Mouse (Mus musculus): ENCODE data around the gene Fbxo11. TPM values are rescaled to one million over a fixed set of nuclear protein-coding genes. Genes with fewer than 3 reads are reported as not detected.

Gene Fbxo11
- polyA plus RNA-seq, 1 experiment from 2014 or later, result 12.4 TPM

DNA sequence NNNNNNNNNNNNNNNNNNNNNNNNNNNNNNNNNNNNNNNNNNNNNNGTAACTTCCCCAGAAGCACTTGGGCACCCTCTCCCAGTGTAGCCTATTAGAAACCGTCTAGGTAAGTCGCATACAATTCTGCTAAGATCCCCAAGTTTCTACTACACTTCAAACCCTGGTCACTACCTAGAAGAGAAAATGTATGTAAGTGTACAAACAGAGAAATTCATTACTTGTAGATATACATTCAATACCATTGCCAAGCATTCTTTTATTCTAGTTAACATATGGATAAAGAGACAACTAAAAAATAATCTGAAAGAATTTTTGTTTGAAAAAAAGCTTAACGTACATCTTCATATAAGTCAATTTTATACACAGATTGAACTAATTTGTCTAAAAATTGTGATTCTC, 3.1 kb downstream of the Fbxo11 start:
- Histone ChIP-seq H3K9me3 (replicated peaks; ENCODE audit: control insufficient read depth, low read length) (no peaks in the 10 kb centered on the region), H3K9ac (ENCODE audit: low read length) (no peak overlapping the region), H3K4me3 (replicated peaks; ENCODE audit: low read length) (no peak overlapping the region), H3K27ac (ENCODE audit: low read length) (no peak overlapping the region), H3K4me1 (ENCODE audit: control insufficient read depth, insufficient read depth, low read length) (peaks cover 15% of the 10 kb centered on the region), H3K36me3 (ENCODE audit: control insufficient read depth, insufficient read depth, low read length) (no peaks in the 10 kb centered on the region), H3K4me2 (ENCODE audit: low read depth, low read length) (no peak overlapping the region), H3K27me3 (ENCODE audit: control insufficient read depth, insufficient read depth, low read length) (no peaks in the 10 kb centered on the region)
- no peak for ATAC-seq (ENCODE audit: insufficient read depth, low FRiP score)
- 68% methylated on average over 3 of the region's 3 CpGs for WGBS

DNA sequence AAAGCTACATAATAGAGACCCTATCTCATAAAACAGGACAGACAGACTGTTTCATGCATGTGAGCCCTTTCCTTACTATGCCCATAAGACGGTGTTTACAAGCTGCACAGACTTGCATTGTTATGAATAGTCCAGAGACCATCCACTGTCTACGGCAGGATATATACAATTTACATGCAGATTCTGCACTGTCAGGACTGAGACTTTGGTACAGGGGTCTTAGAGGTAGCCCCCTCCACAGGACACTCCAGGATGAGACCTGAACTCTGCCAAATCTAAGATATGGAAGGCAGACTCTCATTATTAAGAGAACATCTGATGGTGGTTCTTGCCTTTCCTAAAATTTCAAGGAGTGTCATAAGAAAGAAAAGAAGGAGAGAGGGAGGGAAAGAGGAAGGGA, 6.8 kb downstream of the Fbxo11 start:
- Histone ChIP-seq H3K4me2 (ENCODE audit: low read depth, low read length) (peak overlapping the region; percentile 13; the same call in 1 of the 2 replicates), H3K4me1 (ENCODE audit: control insufficient read depth, insufficient read depth, low read length) (peaks cover 26% of the 10 kb centered on the region), H3K9ac (ENCODE audit: low read length) (no peak overlapping the region), H3K9me3 (replicated peaks; ENCODE audit: control insufficient read depth, low read length) (no peaks in the 10 kb centered on the region), H3K4me3 (replicated peaks; ENCODE audit: low read length) (no peak overlapping the region), H3K36me3 (ENCODE audit: control insufficient read depth, insufficient read depth, low read length) (no peaks in the 10 kb centered on the region), H3K27me3 (ENCODE audit: control insufficient read depth, insufficient read depth, low read length) (no peaks in the 10 kb centered on the region), H3K27ac (ENCODE audit: low read length) (no peak overlapping the region)
- no peak for ATAC-seq (ENCODE audit: insufficient read depth, low FRiP score)
- 40% methylated on average over 2 of the region's 2 CpGs for WGBS

DNA sequence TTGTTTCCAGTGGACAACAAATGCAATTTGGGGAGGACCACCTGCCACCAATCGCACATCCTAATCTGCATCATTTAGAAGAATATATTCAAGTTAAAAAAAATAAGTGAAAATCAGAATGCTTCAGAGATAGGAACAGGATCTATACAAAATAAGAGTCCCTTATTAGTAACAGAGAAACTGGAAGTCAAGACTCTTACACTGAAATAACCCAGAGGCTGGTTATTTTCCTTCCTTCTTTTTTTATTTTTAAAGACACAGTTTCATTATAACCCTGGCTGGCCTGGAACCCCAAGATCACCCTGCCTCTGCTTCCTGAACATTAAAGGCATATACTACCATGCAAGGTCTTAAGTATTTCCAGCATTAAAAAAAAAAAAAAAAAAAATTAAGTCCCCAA, 7.2 kb downstream of the Fbxo11 start:
- Histone ChIP-seq H3K4me2 (ENCODE audit: low read depth, low read length) (peak overlapping the region; percentile 13; the same call in 1 of the 2 replicates), H3K27me3 (ENCODE audit: control insufficient read depth, insufficient read depth, low read length) (no peaks in the 10 kb centered on the region), H3K9ac (ENCODE audit: low read length) (no peak overlapping the region), H3K36me3 (ENCODE audit: control insufficient read depth, insufficient read depth, low read length) (no peaks in the 10 kb centered on the region), H3K4me3 (replicated peaks; ENCODE audit: low read length) (no peak overlapping the region), H3K27ac (ENCODE audit: low read length) (no peak overlapping the region), H3K4me1 (ENCODE audit: control insufficient read depth, insufficient read depth, low read length) (peaks cover 22% of the 10 kb centered on the region), H3K9me3 (replicated peaks; ENCODE audit: control insufficient read depth, low read length) (no peaks in the 10 kb centered on the region)
- 80% methylated on average over 1 of the region's 1 CpGs for WGBS
- no peak for ATAC-seq (ENCODE audit: insufficient read depth, low FRiP score)

- H3K9me3 ChIP-seq (replicated peaks; ENCODE audit: control insufficient read depth, low read length), result no peaks in the 10 kb centered on the region
- peaks cover 12% of the 10 kb centered on the region for H3K4me1 ChIP-seq (ENCODE audit: control insufficient read depth, insufficient read depth, low read length)
- 78% methylated on average over 4 of the region's 4 CpGs for WGBS
- ATAC-seq (ENCODE audit: insufficient read depth, low FRiP score), result no peak
- H3K27me3 ChIP-seq (ENCODE audit: control insufficient read depth, insufficient read depth, low read length), result no peaks in the 10 kb centered on the region
- no peak overlapping the region for H3K27ac ChIP-seq (ENCODE audit: low read length)
- H3K4me2 ChIP-seq (ENCODE audit: low read depth, low read length), result no peak overlapping the region
- no peak overlapping the region for H3K9ac ChIP-seq (ENCODE audit: low read length)
- H3K36me3 ChIP-seq (ENCODE audit: control insufficient read depth, insufficient read depth, low read length), result no peaks in the 10 kb centered on the region
- no peak overlapping the region for H3K4me3 ChIP-seq (replicated peaks; ENCODE audit: low read length)
These were observed 13.4 kb downstream of the Fbxo11 start for GRCm38 (mm10) chr17:88051679-88052078.

DNA sequence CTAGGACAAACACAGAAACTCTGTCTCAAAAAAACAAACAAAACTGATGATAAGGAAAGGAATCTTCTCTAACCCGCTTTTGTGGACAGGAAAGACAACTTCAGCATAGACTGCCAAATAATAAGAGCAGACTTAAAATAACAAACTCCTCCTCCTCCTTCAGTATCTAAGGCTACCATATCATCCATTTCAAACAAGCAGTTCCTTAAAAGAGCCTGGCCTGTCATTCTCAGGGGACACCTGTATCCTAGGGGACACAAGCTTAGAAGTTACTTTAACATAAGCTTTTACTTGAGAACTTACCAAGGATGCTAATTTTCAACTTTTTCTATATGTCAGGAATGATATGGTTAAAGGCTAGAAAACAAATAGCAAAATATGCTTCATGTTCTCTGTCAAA, 14.2 kb downstream of the Fbxo11 start:
- Histone ChIP-seq H3K4me3 (replicated peaks; ENCODE audit: low read length) (no peak overlapping the region), H3K4me2 (ENCODE audit: low read depth, low read length) (no peak overlapping the region), H3K27ac (ENCODE audit: low read length) (no peak overlapping the region), H3K9me3 (replicated peaks; ENCODE audit: control insufficient read depth, low read length) (no peaks in the 10 kb centered on the region), H3K27me3 (ENCODE audit: control insufficient read depth, insufficient read depth, low read length) (no peaks in the 10 kb centered on the region), H3K9ac (ENCODE audit: low read length) (no peak overlapping the region), H3K4me1 (ENCODE audit: control insufficient read depth, insufficient read depth, low read length) (peaks cover 5% of the 10 kb centered on the region), H3K36me3 (ENCODE audit: control insufficient read depth, insufficient read depth, low read length) (no peaks in the 10 kb centered on the region)
- no peak for ATAC-seq (ENCODE audit: insufficient read depth, low FRiP score)
- WGBS, result 59% methylated on average over 1 of the region's 1 CpGs

DNA sequence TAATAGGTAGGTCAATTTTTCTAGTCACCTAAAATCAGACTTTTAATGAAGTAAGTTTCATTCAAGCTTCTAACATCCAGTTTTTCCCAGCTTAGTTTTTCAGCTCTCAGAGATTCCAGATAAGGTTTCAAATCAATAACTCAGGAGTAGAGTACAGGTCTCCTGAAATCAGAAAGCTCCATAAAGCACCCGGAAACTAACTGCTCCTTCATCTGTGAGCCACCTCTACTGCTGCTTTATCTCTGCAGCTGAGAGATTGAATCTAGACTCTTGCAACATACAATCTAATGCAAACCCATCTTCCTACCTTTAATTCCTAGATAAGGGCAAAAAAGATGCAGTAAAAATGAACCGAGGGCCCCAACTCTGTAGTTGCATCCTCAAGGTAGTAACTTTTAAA, 14.8 kb downstream of the Fbxo11 start:
- whole genome bisulfite sequencing, result 80% methylated on average over 2 of the region's 2 CpGs
- H3K27ac ChIP-seq (ENCODE audit: low read length), result no peak overlapping the region

GRCm38 (mm10) chr17:88042099-88043086, 22.7 kb downstream of the Fbxo11 start:
- Histone ChIP-seq H3K9me3 (replicated peaks; ENCODE audit: control insufficient read depth, low read length) (no peaks in the 10 kb centered on the region), H3K4me1 (ENCODE audit: control insufficient read depth, insufficient read depth, low read length) (peaks cover 12% of the 10 kb centered on the region), H3K27ac (ENCODE audit: low read length) (no peak overlapping the region), H3K9ac (ENCODE audit: low read length) (no peak overlapping the region), H3K36me3 (ENCODE audit: control insufficient read depth, insufficient read depth, low read length) (no peaks in the 10 kb centered on the region), H3K27me3 (ENCODE audit: control insufficient read depth, insufficient read depth, low read length) (no peaks in the 10 kb centered on the region), H3K4me3 (replicated peaks; ENCODE audit: low read length) (no peak overlapping the region), H3K4me2 (ENCODE audit: low read depth, low read length) (no peak overlapping the region)
- ATAC-seq (ENCODE audit: insufficient read depth, low FRiP score), result peak; percentile 85
- 42% methylated on average over 12 of the region's 12 CpGs for WGBS

More for the DNA sequence above, 14.8 kb downstream of the Fbxo11 start:
- Histone ChIP-seq H3K36me3 (ENCODE audit: control insufficient read depth, insufficient read depth, low read length) (no peaks in the 10 kb centered on the region), H3K4me1 (ENCODE audit: control insufficient read depth, insufficient read depth, low read length) (peaks cover 3% of the 10 kb centered on the region; the same call in 1 of the 2 replicates), H3K27me3 (ENCODE audit: control insufficient read depth, insufficient read depth, low read length) (no peaks in the 10 kb centered on the region), H3K9me3 (replicated peaks; ENCODE audit: control insufficient read depth, low read length) (no peaks in the 10 kb centered on the region), H3K4me2 (ENCODE audit: low read depth, low read length) (no peak overlapping the region), H3K9ac (ENCODE audit: low read length) (no peak overlapping the region), H3K4me3 (replicated peaks; ENCODE audit: low read length) (no peak overlapping the region)
- no peak for ATAC-seq (ENCODE audit: insufficient read depth, low FRiP score)

DNA sequence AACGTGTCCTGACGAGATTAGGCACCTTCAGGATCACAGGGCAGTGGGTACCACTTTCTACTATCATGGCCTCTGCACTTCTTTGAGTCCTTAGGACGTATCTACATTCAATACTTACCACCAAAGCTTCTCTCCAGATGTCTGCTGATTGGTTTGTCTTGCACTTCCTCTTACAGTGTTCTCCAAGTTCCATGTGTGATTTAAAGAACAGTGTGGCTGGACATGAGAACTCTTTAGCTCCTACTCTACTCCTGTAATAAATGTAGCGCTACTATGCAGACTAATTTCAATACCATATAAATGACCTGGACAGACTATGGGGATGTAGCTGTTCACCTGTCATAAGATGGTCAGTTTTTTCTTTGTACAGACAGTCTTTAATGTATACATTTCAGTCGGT, 24.3 kb downstream of the Fbxo11 start:
- 51% methylated on average over 5 of the region's 5 CpGs for WGBS
- H3K4me2 ChIP-seq (ENCODE audit: low read depth, low read length), result no peak overlapping the region
- ATAC-seq (ENCODE audit: insufficient read depth, low FRiP score), result no peak
- H3K4me3 ChIP-seq (replicated peaks; ENCODE audit: low read length), result no peak overlapping the region
- H3K4me1 ChIP-seq (ENCODE audit: control insufficient read depth, insufficient read depth, low read length), result peaks cover 12% of the 10 kb centered on the region
- H3K27me3 ChIP-seq (ENCODE audit: control insufficient read depth, insufficient read depth, low read length), result no peaks in the 10 kb centered on the region
- H3K9me3 ChIP-seq (replicated peaks; ENCODE audit: control insufficient read depth, low read length), result no peaks in the 10 kb centered on the region
- H3K27ac ChIP-seq (ENCODE audit: low read length), result no peak overlapping the region
- H3K9ac ChIP-seq (ENCODE audit: low read length), result no peak overlapping the region
- H3K36me3 ChIP-seq (ENCODE audit: control insufficient read depth, insufficient read depth, low read length), result no peaks in the 10 kb centered on the region

- no peak for ATAC-seq (ENCODE audit: insufficient read depth, low FRiP score)
- WGBS, result 79% methylated on average over 4 of the region's 4 CpGs
- Histone ChIP-seq H3K27ac (ENCODE audit: low read length) (no peak overlapping the region), H3K9ac (ENCODE audit: low read length) (no peak overlapping the region), H3K36me3 (ENCODE audit: control insufficient read depth, insufficient read depth, low read length) (no peaks in the 10 kb centered on the region), H3K4me3 (replicated peaks; ENCODE audit: low read length) (no peak overlapping the region), H3K9me3 (replicated peaks; ENCODE audit: control insufficient read depth, low read length) (no peaks in the 10 kb centered on the region), H3K4me2 (ENCODE audit: low read depth, low read length) (no peak overlapping the region), H3K4me1 (ENCODE audit: control insufficient read depth, insufficient read depth, low read length) (no peaks in the 10 kb centered on the region), H3K27me3 (ENCODE audit: control insufficient read depth, insufficient read depth, low read length) (no peaks in the 10 kb centered on the region)
These were observed 30.7 kb downstream of the Fbxo11 start for GRCm38 (mm10) chr17:88034418-88034817.

All from stomach, embryonic 16.5 days (tissue).